Mouse (Mus musculus): ENCODE measurements around the gene Ccnk. TPM values are rescaled to one million over a fixed set of nuclear protein-coding genes. Genes with fewer than 3 reads are reported as not detected.

Gene Ccnk
- polyA plus RNA-seq, 1 experiment from 2014 or later: 5.6 TPM

GRCm38 (mm10) chr12:108152743-108153142 lies 26.6 kb upstream of the Ccnk start:
- Histone ChIP-seq H3K4me1 (ENCODE audit: control insufficient read depth, insufficient read depth, low read length) (0 out of 2 replicates have a peak, but pooled peaks cover 7% of the 10 kb centered on the region), H3K36me3 (ENCODE audit: control insufficient read depth, insufficient read depth, low read length) (peaks cover 5% of the 10 kb centered on the region; the same call in 1 of the 2 replicates), H3K27ac (ENCODE audit: low read depth, low read length) (no peak overlapping the region), H3K9ac (ENCODE audit: low read depth, low read length) (no peak overlapping the region), H3K9me3 (replicated peaks; ENCODE audit: control insufficient read depth, low read length) (no peaks in the 10 kb centered on the region), H3K27me3 (ENCODE audit: control insufficient read depth, insufficient read depth, low read length) (no peaks in the 10 kb centered on the region), H3K4me3 (ENCODE audit: low read depth, low read length) (no peak overlapping the region), H3K4me2 (no peak overlapping the region)
- 87% methylated on average over 2 of the region's 2 CpGs for WGBS (ENCODE audit: insufficient replicate concordance)
- no peak for ATAC-seq (replicated peaks; ENCODE audit: insufficient number of reproducible peaks, low FRiP score, low TSS enrichment)

- no peaks in the 10 kb centered on the region for H3K27me3 ChIP-seq (ENCODE audit: control insufficient read depth, insufficient read depth, low read length)
- no peaks in the 10 kb centered on the region for H3K9me3 ChIP-seq (replicated peaks; ENCODE audit: control insufficient read depth, low read length)
- peaks cover 18% of the 10 kb centered on the region for H3K36me3 ChIP-seq (ENCODE audit: control insufficient read depth, insufficient read depth, low read length)
- no peak overlapping the region for H3K9ac ChIP-seq (ENCODE audit: low read depth, low read length)
- H3K4me1 ChIP-seq (ENCODE audit: control insufficient read depth, insufficient read depth, low read length): no peaks in the 10 kb centered on the region
- no peak overlapping the region for H3K27ac ChIP-seq (ENCODE audit: low read depth, low read length)
- no peak overlapping the region for H3K4me3 ChIP-seq (ENCODE audit: low read depth, low read length)
- no peak for ATAC-seq (replicated peaks; ENCODE audit: insufficient number of reproducible peaks, low FRiP score, low TSS enrichment)
- no peak overlapping the region for H3K4me2 ChIP-seq
Measured at GRCm38 (mm10) chr12:108159863-108160262, 19.5 kb upstream of the Ccnk start.

GRCm38 (mm10) chr12:108162036-108162435 lies 17.3 kb upstream of the Ccnk start:
- H3K9me3 ChIP-seq (replicated peaks; ENCODE audit: control insufficient read depth, low read length): no peaks in the 10 kb centered on the region
- H3K4me2 ChIP-seq: no peak overlapping the region
- peaks cover 16% of the 10 kb centered on the region for H3K36me3 ChIP-seq (ENCODE audit: control insufficient read depth, insufficient read depth, low read length)
- 86% methylated on average over 1 of the region's 1 CpGs for WGBS (ENCODE audit: insufficient replicate concordance)
- ATAC-seq (replicated peaks; ENCODE audit: insufficient number of reproducible peaks, low FRiP score, low TSS enrichment): no peak
- H3K4me1 ChIP-seq (ENCODE audit: control insufficient read depth, insufficient read depth, low read length): no peaks in the 10 kb centered on the region; the same call in 1 of the 2 replicates
- no peak overlapping the region for H3K9ac ChIP-seq (ENCODE audit: low read depth, low read length)
- no peaks in the 10 kb centered on the region for H3K27me3 ChIP-seq (ENCODE audit: control insufficient read depth, insufficient read depth, low read length)
- H3K4me3 ChIP-seq (ENCODE audit: low read depth, low read length): no peak overlapping the region
- no peak overlapping the region for H3K27ac ChIP-seq (ENCODE audit: low read depth, low read length)

DNA sequence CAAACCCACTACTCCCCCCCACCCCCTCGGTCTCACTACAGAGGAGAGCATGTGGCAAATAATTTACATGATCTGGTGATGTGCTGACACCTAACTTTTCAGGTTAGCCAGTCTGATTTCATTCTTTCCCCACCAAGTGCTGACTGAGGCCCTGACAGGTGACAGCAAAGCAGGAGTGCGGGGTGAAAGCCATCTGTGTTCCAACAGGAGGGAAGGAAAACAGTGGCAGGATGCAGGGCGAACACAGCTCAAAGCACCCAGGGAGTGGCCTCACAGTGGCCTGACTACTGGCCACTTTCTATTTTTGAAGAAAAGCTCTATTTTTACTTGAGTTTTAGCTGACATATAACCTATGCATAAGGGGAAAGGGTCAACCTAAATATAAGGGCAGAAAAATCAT lies 15.7 kb upstream of the Ccnk start:
- Histone ChIP-seq H3K27ac (ENCODE audit: low read depth, low read length) (no peak overlapping the region), H3K9me3 (replicated peaks; ENCODE audit: control insufficient read depth, low read length) (no peaks in the 10 kb centered on the region), H3K4me3 (ENCODE audit: low read depth, low read length) (no peak overlapping the region), H3K36me3 (ENCODE audit: control insufficient read depth, insufficient read depth, low read length) (peaks cover 16% of the 10 kb centered on the region), H3K4me1 (ENCODE audit: control insufficient read depth, insufficient read depth, low read length) (no peaks in the 10 kb centered on the region; the same call in 1 of the 2 replicates), H3K27me3 (ENCODE audit: control insufficient read depth, insufficient read depth, low read length) (no peaks in the 10 kb centered on the region), H3K4me2 (no peak overlapping the region), H3K9ac (ENCODE audit: low read depth, low read length) (no peak overlapping the region)
- no peak for ATAC-seq (replicated peaks; ENCODE audit: insufficient number of reproducible peaks, low FRiP score, low TSS enrichment)
- 80% methylated on average over 3 of the region's 3 CpGs for WGBS (ENCODE audit: insufficient replicate concordance)

DNA sequence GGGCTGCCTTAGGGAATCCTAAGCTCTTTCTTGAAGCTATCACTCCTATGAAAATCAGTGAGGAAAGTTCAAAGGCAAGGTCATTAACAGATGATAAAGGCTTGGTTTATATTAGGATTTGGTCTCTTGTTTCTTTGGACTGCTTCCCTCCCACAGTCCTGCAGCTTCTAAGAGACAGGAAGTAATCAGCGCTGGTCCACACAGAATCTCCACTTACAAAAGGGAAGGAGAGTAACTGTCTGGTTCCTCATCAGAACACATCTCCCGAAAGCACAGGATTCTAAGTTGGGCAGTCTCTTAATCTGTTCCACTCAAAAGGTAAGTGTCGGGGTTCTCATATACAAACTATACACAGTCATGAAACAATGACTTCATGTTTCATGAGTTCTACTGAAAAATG lies 10.5 kb upstream of the Ccnk start:
- no peaks in the 10 kb centered on the region for H3K9me3 ChIP-seq (replicated peaks; ENCODE audit: control insufficient read depth, low read length)
- H3K4me3 ChIP-seq (ENCODE audit: low read depth, low read length): no peak overlapping the region
- no peak overlapping the region for H3K27ac ChIP-seq (ENCODE audit: low read depth, low read length)
- no peak for ATAC-seq (replicated peaks; ENCODE audit: insufficient number of reproducible peaks, low FRiP score, low TSS enrichment)
- 59% methylated on average over 3 of the region's 3 CpGs for WGBS (ENCODE audit: insufficient replicate concordance)
- H3K27me3 ChIP-seq (ENCODE audit: control insufficient read depth, insufficient read depth, low read length): no peaks in the 10 kb centered on the region
- peaks cover 3% of the 10 kb centered on the region; the same call in 1 of the 2 replicates for H3K36me3 ChIP-seq (ENCODE audit: control insufficient read depth, insufficient read depth, low read length)
- H3K4me1 ChIP-seq (ENCODE audit: control insufficient read depth, insufficient read depth, low read length): peaks cover 17% of the 10 kb centered on the region; the same call in 1 of the 2 replicates
- H3K9ac ChIP-seq (ENCODE audit: low read depth, low read length): no peak overlapping the region
- no peak overlapping the region for H3K4me2 ChIP-seq

DNA sequence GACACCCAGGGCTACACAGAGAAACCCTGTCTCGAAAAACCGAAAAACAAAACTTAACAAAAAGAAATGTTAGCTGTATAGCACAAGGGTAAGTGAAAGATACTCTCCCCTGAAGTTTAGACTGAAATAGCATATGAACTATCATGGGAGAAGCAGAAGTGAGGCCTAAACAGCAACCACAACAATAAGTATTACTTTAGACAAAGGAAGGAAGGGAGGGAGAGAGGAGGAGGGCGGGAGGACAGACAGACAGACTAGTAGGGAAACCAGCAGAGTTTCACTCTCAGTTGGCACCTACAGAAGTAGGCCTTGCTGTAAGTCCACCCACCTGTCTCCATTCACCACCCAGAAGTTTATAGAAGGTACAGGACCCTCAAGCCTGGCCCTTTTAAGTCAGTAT lies 8.9 kb upstream of the Ccnk start:
- Histone ChIP-seq H3K36me3 (ENCODE audit: control insufficient read depth, insufficient read depth, low read length) (no peaks in the 10 kb centered on the region), H3K27me3 (ENCODE audit: control insufficient read depth, insufficient read depth, low read length) (no peaks in the 10 kb centered on the region), H3K4me1 (ENCODE audit: control insufficient read depth, insufficient read depth, low read length) (peaks cover 22% of the 10 kb centered on the region), H3K4me3 (ENCODE audit: low read depth, low read length) (no peak overlapping the region), H3K4me2 (no peak overlapping the region), H3K9ac (ENCODE audit: low read depth, low read length) (no peak overlapping the region), H3K9me3 (replicated peaks; ENCODE audit: control insufficient read depth, low read length) (no peaks in the 10 kb centered on the region), H3K27ac (ENCODE audit: low read depth, low read length) (no peak overlapping the region)
- ATAC-seq (replicated peaks; ENCODE audit: insufficient number of reproducible peaks, low FRiP score, low TSS enrichment): no peak
- WGBS (ENCODE audit: insufficient replicate concordance): 86% methylated on average over 3 of the region's 3 CpGs

DNA sequence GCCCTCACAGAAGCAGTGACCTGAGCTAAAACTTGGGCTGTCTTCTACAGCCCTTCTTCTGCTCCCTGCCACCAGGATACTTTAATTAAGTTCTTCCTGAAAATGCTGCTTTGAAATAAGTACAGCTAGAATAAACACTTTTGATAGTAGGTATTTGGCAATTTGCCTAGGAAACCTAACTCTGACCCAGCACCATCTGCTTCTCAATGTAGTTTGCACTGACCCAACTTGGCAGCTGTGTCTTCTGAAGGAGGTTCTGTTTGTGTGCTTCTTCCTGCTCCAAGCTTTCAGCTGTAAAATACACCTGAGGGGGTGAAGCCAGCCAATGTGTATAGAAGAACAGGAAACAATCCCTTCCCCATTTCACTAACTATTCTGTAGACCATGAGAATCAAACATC lies 8.0 kb upstream of the Ccnk start:
- no peaks in the 10 kb centered on the region for H3K27me3 ChIP-seq (ENCODE audit: control insufficient read depth, insufficient read depth, low read length)
- no peak overlapping the region for H3K9ac ChIP-seq (ENCODE audit: low read depth, low read length)
- peaks cover 22% of the 10 kb centered on the region for H3K4me1 ChIP-seq (ENCODE audit: control insufficient read depth, insufficient read depth, low read length)
- H3K36me3 ChIP-seq (ENCODE audit: control insufficient read depth, insufficient read depth, low read length): no peaks in the 10 kb centered on the region
- H3K9me3 ChIP-seq (replicated peaks; ENCODE audit: control insufficient read depth, low read length): no peaks in the 10 kb centered on the region
- H3K4me2 ChIP-seq: no peak overlapping the region
- no peak for ATAC-seq (replicated peaks; ENCODE audit: insufficient number of reproducible peaks, low FRiP score, low TSS enrichment)
- no peak overlapping the region for H3K27ac ChIP-seq (ENCODE audit: low read depth, low read length)
- H3K4me3 ChIP-seq (ENCODE audit: low read depth, low read length): no peak overlapping the region

DNA sequence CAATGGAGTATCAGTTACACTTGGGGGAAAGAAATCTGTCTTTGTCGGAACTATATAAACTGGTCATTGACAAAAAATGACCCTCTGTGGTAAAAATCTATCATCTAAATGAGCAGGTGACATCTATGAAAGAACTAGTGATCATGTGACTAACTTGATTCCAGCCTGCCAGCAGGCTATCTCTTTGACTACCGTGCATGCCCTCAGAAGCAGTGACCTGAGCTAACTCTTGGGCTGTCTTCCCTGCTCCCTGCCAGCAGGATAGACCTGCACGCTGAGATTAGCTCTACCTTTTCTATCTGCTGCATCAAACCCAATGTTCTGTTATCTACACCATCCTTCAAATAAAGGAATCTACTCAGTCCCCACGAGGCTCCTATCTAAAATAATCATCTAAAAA lies 6.7 kb upstream of the Ccnk start:
- peaks cover 30% of the 10 kb centered on the region for H3K4me1 ChIP-seq (ENCODE audit: control insufficient read depth, insufficient read depth, low read length)
- 58% methylated on average over 4 of the region's 4 CpGs for WGBS (ENCODE audit: insufficient replicate concordance)
- ATAC-seq (replicated peaks; ENCODE audit: insufficient number of reproducible peaks, low FRiP score, low TSS enrichment): no peak

GRCm38 (mm10) chr12:108174606-108175505 lies 4.5 kb upstream of the Ccnk start:
- no peak overlapping the region for H3K4me2 ChIP-seq
- no peaks in the 10 kb centered on the region for H3K36me3 ChIP-seq (ENCODE audit: control insufficient read depth, insufficient read depth, low read length)
- 66% methylated on average over 8 of the region's 8 CpGs for WGBS (ENCODE audit: insufficient replicate concordance)
- no peak overlapping the region for H3K9ac ChIP-seq (ENCODE audit: low read depth, low read length)
- H3K27me3 ChIP-seq (ENCODE audit: control insufficient read depth, insufficient read depth, low read length): no peaks in the 10 kb centered on the region
- no peak overlapping the region for H3K27ac ChIP-seq (ENCODE audit: low read depth, low read length)
- no peak for ATAC-seq (replicated peaks; ENCODE audit: insufficient number of reproducible peaks, low FRiP score, low TSS enrichment)
- peaks cover 26% of the 10 kb centered on the region for H3K4me1 ChIP-seq (ENCODE audit: control insufficient read depth, insufficient read depth, low read length)
- H3K9me3 ChIP-seq (replicated peaks; ENCODE audit: control insufficient read depth, low read length): no peaks in the 10 kb centered on the region
- no peak overlapping the region for H3K4me3 ChIP-seq (ENCODE audit: low read depth, low read length)

More for the DNA sequence above, 6.7 kb upstream of the Ccnk start:
- H3K9ac ChIP-seq (ENCODE audit: low read depth, low read length): no peak overlapping the region
- H3K9me3 ChIP-seq (replicated peaks; ENCODE audit: control insufficient read depth, low read length): no peaks in the 10 kb centered on the region
- H3K36me3 ChIP-seq (ENCODE audit: control insufficient read depth, insufficient read depth, low read length): no peaks in the 10 kb centered on the region
- H3K27me3 ChIP-seq (ENCODE audit: control insufficient read depth, insufficient read depth, low read length): no peaks in the 10 kb centered on the region
- H3K4me3 ChIP-seq (ENCODE audit: low read depth, low read length): no peak overlapping the region
- H3K4me2 ChIP-seq: no peak overlapping the region
- no peak overlapping the region for H3K27ac ChIP-seq (ENCODE audit: low read depth, low read length)
